Mouse (Mus musculus): ENCODE results near the gene Larp4.

GRCm38 (mm10) chr15:100018280-100018899 lies 48.5 kb downstream of the Larp4 start:
- no peak for TF ChIP-seq CTCF (IDR thresholded peaks at IDR 0.05; ENCODE audit: low read depth)
- no peak for TF ChIP-seq EP300 (IDR thresholded peaks at IDR 0.05; ENCODE audit: low read depth)
